Mouse (Mus musculus) cerebellum, adult 11 months (tissue): Measurements from ENCODE around the gene Celf1.

Source experiments
- DNase-seq: peaks from one replicate; pipeline ENCODE4 v3.0.0; 2022

The Celf1 gene

GRCm38 (mm10) chr2:91066455-91066854 lies 126.3 kb downstream of the Celf1 start:
- DNase-seq: no peak

GRCm38 (mm10) chr2:91068162-91068871 lies 128.1 kb downstream of the Celf1 start:
- no peak for DNase-seq

GRCm38 (mm10) chr2:91068872-91069165 lies 128.6 kb downstream of the Celf1 start:
- DNase-seq: peak; percentile 30
